Mouse (Mus musculus): ENCODE results near the gene Snrnp27.

DNA sequence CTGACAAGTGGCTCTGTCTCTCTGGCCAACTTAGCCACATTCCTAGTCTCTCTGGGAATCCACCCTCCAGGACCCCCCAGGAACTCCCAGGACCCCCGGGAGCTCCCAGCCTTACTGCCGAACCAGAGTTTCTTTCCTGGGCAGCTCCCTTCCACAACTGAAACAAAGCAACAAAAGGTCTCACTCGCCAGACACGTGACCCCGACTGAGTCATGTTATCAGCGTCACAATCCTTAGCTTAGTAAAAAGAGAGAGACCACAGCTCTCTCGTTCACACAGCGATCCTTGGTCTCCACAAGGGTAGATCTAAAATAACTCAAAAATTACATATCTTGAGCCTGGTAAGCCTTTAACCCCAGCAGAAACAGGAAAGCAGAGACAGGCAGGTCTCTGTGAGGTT, 42.6 kb downstream of the Snrnp27 start:
- no peak for TF ChIP-seq CTCF (IDR thresholded peaks at IDR 0.05; ENCODE audit: borderline replicate concordance, insufficient read depth, low read depth, low read length)
- no peak for TF ChIP-seq POLR2A (IDR thresholded peaks at IDR 0.05; ENCODE audit: borderline replicate concordance, insufficient read depth, low read length)

Measured in cerebellum, adult 2 months (tissue).